Mouse (Mus musculus) hindbrain, embryonic 14.5 days (tissue): ENCODE results near the gene Sdhaf1. TPM values are rescaled to one million over a fixed set of nuclear protein-coding genes. Genes with fewer than 3 reads are reported as not detected.

Experiments used
- ATAC-seq: fragments of 200-750 bp; cut with Nextera tagmentation; 2 replicates; pipeline ENCODE4 v1.8.0; 2017; ENCODE audit warnings: moderate number of reproducible peaks, mild to moderate bottlenecking, moderate TSS enrichment, moderate library complexity; ENCODE audit not compliant: low FRiP score
- DNase-seq: peaks from one replicate; pipeline ENCODE4 v3.0.0-alpha.2; 2015; ENCODE audit warnings: low spot score
- H3K27ac ChIP-seq: fragments of 300-500 bp; sonication (generic); 2 replicates; pipeline ENCODE4 v1.5.1; 2014; ENCODE audit warnings: mild to moderate bottlenecking, moderate library complexity
- H3K27me3 ChIP-seq: fragments of 300-500 bp; sonication (generic); 2 replicates; pipeline ENCODE4 v1.6.1; 2014; ENCODE audit warnings: mild to moderate bottlenecking, low read length, mixed read lengths; ENCODE audit not compliant: control insufficient read depth, insufficient read depth
- H3K36me3 ChIP-seq: fragments of 300-500 bp; sonication (generic); replicated peaks from 2 replicates; pipeline ENCODE4 v1.6.1; 2014; ENCODE audit not compliant: control insufficient read depth, insufficient read depth
- H3K4me1 ChIP-seq: fragments of 300-500 bp; sonication (generic); replicated peaks from 2 replicates; pipeline ENCODE4 v1.6.1; 2014; ENCODE audit warnings: antibody characterized with exemption, low read length, mixed read lengths; ENCODE audit not compliant: control insufficient read depth, insufficient read depth
- H3K4me2 ChIP-seq: fragments of 300-500 bp; sonication (generic); replicated peaks from 2 replicates; pipeline ENCODE4 v1.6.1; 2014; ENCODE audit warnings: mild to moderate bottlenecking, moderate library complexity
- H3K4me3 ChIP-seq: fragments of 300-500 bp; sonication (generic); replicated peaks from 2 replicates; pipeline ENCODE4 v1.5.1; 2014; ENCODE audit warnings: mild to moderate bottlenecking, low read length
- H3K9ac ChIP-seq: fragments of 300-500 bp; sonication (generic); 2 replicates; pipeline ENCODE4 v1.6.1; 2014
- H3K9me3 ChIP-seq: fragments of 300-500 bp; sonication (generic); 2 replicates; pipeline ENCODE4 v1.6.1; 2016; ENCODE audit warnings: low read length; ENCODE audit not compliant: control insufficient read depth
- WGBS: fragments of 180-500 bp; shearing (Covaris S2); extraction: QIAGEN DNeasy Blood & Tissue Kit; methylation state at CpG from one replicate; pipeline ENCODE4 v1.1.7; 2014; 5-methylcytosine and 5-hydroxymethylcytosine counted together
- polyA plus RNA-seq: library from polyadenylated mRNA; unstranded; fragments of >200 nt; fragmentation: Nextera tagmentation; extraction: Ambion mirVana; gene quantifications from 2 replicates; pipeline ENCODE4 v1.2.1, GENCODE M21; 2014

Gene Sdhaf1
- 16.5 and 19.2 TPM in 2 replicates for polyA plus RNA-seq

DNA sequence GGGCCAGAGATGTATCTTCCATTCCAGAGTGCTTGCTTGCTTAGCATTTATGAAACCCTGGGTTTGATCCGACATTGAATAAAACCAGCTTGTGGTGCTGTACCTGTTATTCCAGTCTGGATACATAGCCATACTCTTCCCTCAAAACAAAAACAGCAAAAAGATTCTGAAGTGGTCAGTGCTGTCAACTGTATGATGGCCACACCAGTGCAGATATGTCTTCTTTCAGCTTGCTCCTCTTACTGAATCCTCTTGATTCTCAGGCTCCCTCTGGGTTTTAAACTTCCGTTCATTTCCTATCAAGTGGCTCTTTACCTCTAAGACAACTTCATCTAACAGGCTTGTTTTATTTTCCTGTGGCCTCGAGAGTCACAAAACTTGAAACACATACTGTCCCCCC is at the start of gene Sdhaf1:
TSS of gene Sdhaf1 (minus strand) at position 101 of the 400 bp plus-strand sequence.
- peak within 1 kb of the TSS; percentile 87 for H3K9ac ChIP-seq

DNA sequence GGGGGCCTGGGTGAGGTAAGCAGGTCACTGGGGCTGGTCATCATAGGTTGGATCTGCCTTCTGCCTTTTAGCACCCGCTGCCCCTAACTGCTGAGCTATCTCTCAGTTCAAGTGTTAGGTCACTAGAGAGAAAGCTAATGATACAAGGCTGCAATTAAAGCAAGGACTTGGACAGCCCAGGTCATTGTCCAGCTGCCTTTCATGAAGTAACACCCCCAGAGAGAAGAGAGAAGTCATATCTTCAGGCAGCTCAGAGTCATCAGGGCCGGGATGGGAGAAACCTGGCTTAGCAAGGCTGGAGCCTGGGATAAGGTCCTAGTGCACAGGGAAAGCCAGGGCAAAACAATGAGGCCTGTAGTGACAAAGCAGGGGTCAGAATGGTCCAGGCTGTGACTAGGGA is 43.8 kb upstream of the Sdhaf1 start:
- Histone ChIP-seq H3K27me3 (0 out of 2 replicates have a peak, but pooled peaks cover 3% of the 10 kb centered on the region), H3K27ac (no peak overlapping the region), H3K9ac (no peak overlapping the region), H3K36me3 (no peaks in the 10 kb centered on the region), H3K9me3 (no peaks in the 10 kb centered on the region), H3K4me2 (no peak overlapping the region), H3K4me3 (no peak overlapping the region), H3K4me1 (0 out of 2 replicates have a peak, but pooled peaks cover 6% of the 10 kb centered on the region)
- ATAC-seq = no peak
- DNase-seq = no peak
- WGBS = 75% methylated on average over 2 of the region's 2 CpGs

More for the DNA sequence above, at the start of gene Sdhaf1:
- H3K4me2 ChIP-seq = peak within 1 kb of the TSS; percentile 85
- H3K4me1 ChIP-seq = peaks cover 18% of the 10 kb centered on the region
- 83% methylated on average over 3 of the region's 3 CpGs for WGBS
- H3K36me3 ChIP-seq = no peaks in the 10 kb centered on the region
- ATAC-seq (no peak), DNase-seq (no peak)
- H3K9me3 ChIP-seq = no peaks in the 10 kb centered on the region
- H3K27me3 ChIP-seq = no peaks in the 10 kb centered on the region
- H3K27ac ChIP-seq = no peak within 1 kb of the TSS
- H3K4me3 ChIP-seq = peak within 1 kb of the TSS; percentile 75

- Histone ChIP-seq H3K4me3 (peak overlapping the region; percentile 78), H3K36me3 (peaks cover 21% of the 10 kb centered on the region), H3K27ac (no peak overlapping the region; the same call in 1 of the 2 replicates), H3K9ac (peak overlapping the region; percentile 88), H3K4me2 (peak overlapping the region; percentile 90), H3K4me1 (peaks cover 43% of the 10 kb centered on the region), H3K27me3 (0 out of 2 replicates have a peak, but pooled peaks cover 3% of the 10 kb centered on the region), H3K9me3 (no peaks in the 10 kb centered on the region)
- WGBS = 67% methylated on average over 6 of the region's 6 CpGs
- DNase-seq = no peak
- ATAC-seq = 0 out of 2 replicates have a peak, but pooled peaks have one; percentile 26
These were observed 39.6 kb upstream of the Sdhaf1 start for GRCm38 (mm10) chr7:30363344-30363738.

DNA sequence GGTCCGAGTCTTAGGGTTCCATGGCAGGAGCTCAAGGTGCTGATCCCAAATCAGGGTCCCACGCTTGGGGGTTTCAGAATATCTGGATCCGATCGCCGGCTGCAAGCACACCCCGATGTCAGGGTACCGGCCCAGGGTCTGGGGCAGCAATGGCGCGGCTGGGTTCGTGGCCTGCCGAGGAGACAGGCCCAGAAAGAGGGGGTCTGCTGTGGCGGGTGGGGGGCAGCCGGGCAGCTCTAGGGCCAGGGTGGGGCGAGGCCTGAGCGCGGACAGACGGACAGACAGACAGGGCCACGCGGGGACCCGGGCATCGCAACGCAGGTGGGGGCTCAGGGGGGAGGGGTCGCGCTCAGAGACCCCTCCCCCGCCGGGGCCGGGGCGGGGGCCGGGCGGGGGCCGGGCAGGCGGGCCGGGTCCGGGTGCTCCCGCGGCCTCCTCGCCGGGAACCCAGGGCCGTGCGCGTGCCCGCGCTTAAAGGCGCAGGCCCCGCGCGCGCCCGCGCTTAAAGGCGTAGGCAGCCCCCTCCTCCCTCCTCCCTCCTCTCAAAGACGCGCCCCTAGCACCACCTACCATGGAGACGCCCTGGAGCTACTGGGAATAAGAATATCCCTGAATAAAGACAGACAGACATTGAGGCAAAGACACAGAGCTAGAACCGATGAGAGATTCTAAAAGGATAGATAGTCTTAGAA is 39.1 kb upstream of the Sdhaf1 start, which contains the start of gene Lrfn3:
TSS of gene Lrfn3 (minus strand) at position 121 of the 692 bp plus-strand sequence.
- Histone ChIP-seq H3K27me3 (0 out of 2 replicates have a peak, but pooled peaks cover 3% of the 10 kb centered on the region), H3K36me3 (peaks cover 21% of the 10 kb centered on the region), H3K4me1 (peaks cover 44% of the 10 kb centered on the region), H3K4me3 (peak within 1 kb of the TSS; percentile 78), H3K9me3 (no peaks in the 10 kb centered on the region), H3K27ac (no peak within 1 kb of the TSS; the same call in 1 of the 2 replicates), H3K9ac (peak within 1 kb of the TSS; percentile 88), H3K4me2 (peak within 1 kb of the TSS; percentile 90)
- DNase-seq (peak; percentile 89), ATAC-seq (peak; percentile 68)
- 2% methylated on average over 44 of the region's 55 CpGs for WGBS

DNA sequence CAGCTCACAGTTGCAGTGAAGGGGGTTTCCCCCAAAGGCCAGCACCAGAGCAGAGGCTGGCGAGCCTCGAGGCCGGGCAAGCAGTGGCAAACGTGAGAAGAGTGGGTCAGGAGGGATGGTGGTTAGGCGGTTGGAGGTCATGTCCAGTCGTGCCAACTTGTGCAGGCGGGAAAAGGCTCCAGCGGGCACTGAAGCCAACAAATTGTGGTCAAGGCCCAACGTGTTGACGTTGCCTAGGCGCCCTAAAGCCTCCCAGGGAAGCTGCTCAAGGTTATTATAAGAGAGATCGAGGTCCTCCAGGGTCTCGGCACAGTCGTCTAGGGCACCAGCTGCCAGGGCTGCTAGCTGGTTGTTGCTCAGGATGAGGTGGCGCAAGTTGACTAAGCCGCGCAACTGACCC is 36.3 kb upstream of the Sdhaf1 start:
- peaks cover 42% of the 10 kb centered on the region for H3K36me3 ChIP-seq
- no peak overlapping the region for H3K9ac ChIP-seq
- ATAC-seq (no peak), DNase-seq (no peak)
- peak overlapping the region; percentile 42 for H3K4me2 ChIP-seq
- peaks cover 44% of the 10 kb centered on the region for H3K4me1 ChIP-seq
- no peak overlapping the region for H3K27ac ChIP-seq
- WGBS = 90% methylated on average over 17 of the region's 17 CpGs
- no peak overlapping the region for H3K4me3 ChIP-seq
- no peaks in the 10 kb centered on the region for H3K9me3 ChIP-seq
- H3K27me3 ChIP-seq = no peaks in the 10 kb centered on the region

DNA sequence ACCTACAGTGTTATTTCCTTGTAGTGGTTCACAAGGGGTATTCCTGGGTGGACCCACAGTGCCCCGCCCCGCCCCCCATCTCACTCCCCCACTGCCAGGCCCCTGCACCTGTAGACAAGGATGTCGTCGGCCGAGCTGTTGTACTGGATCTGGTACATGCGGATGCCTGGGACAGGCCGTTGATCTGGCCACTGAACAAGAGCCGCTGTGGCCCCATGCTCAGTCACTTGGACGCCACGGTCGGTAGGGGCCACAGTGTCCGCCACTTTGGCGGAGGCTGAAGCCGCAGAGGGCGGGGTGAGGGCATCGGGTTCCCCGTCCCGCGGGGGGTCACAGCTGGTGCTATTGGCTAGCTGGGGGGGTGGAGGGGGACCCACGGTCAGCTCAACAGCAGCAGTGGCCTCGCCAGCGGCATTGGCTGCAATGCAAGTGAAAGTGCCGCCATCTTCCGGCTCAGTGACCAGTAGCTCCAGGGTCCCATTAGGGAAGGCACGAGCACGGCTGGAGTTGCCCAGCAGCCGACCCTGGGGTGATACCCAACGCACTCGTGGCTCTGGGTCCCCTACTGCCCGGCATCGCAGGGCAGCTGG is 35.7 kb upstream of the Sdhaf1 start:
- H3K27ac ChIP-seq = no peak overlapping the region
- DNase-seq (no peak), ATAC-seq (no peak)
- H3K27me3 ChIP-seq = no peaks in the 10 kb centered on the region
- WGBS = 68% methylated on average over 31 of the region's 31 CpGs
- H3K36me3 ChIP-seq = peaks cover 49% of the 10 kb centered on the region
- peak overlapping the region; percentile 42 for H3K4me2 ChIP-seq
- H3K4me3 ChIP-seq = peak overlapping the region; percentile 11; the same call in 1 of the 2 replicates
- no peaks in the 10 kb centered on the region for H3K9me3 ChIP-seq
- peaks cover 44% of the 10 kb centered on the region for H3K4me1 ChIP-seq
- peak overlapping the region; percentile 41 for H3K9ac ChIP-seq

- Histone ChIP-seq H3K9me3 (no peaks in the 10 kb centered on the region), H3K4me2 (peak overlapping the region; percentile 42), H3K27ac (no peak overlapping the region), H3K36me3 (peaks cover 50% of the 10 kb centered on the region), H3K27me3 (no peaks in the 10 kb centered on the region), H3K4me3 (no peak overlapping the region; the same call in 1 of the 2 replicates), H3K4me1 (peaks cover 45% of the 10 kb centered on the region), H3K9ac (peak overlapping the region; percentile 41)
- 59% methylated on average over 7 of the region's 7 CpGs for WGBS
- DNase-seq (no peak), ATAC-seq (no peak)
These were observed 34.9 kb upstream of the Sdhaf1 start for GRCm38 (mm10) chr7:30358378-30359186.

DNA sequence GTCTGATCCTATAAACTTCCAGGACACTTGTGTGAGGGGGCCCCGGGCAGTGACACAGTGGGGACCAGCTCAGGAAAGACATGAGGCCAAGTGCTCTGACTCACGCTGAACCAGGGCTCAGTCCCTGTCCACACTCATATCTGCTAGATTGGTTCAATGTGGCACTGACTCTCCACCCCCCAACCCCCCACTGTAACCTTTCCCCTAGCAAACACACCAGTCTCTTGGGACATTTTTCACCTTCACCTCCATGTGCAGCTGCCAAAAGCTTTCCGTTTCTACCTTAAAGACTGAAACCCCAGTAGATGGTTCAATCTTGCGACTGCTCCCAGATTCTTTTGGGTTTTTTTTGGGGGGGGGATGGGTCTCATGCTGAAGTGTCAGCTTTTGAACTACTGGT is 30.4 kb upstream of the Sdhaf1 start:
- 79% methylated on average over 4 of the region's 4 CpGs for WGBS
- H3K9ac ChIP-seq = no peak overlapping the region
- no peak for DNase-seq
- H3K9me3 ChIP-seq = no peaks in the 10 kb centered on the region
- H3K27me3 ChIP-seq = 0 out of 2 replicates have a peak, but pooled peaks cover 7% of the 10 kb centered on the region
- H3K4me1 ChIP-seq = peaks cover 10% of the 10 kb centered on the region
- H3K36me3 ChIP-seq = peaks cover 36% of the 10 kb centered on the region
- H3K4me3 ChIP-seq = no peak overlapping the region
- H3K27ac ChIP-seq = no peak overlapping the region
- no peak for ATAC-seq
- H3K4me2 ChIP-seq = no peak overlapping the region
